Mouse (Mus musculus) small intestine, adult 2 months (tissue): ENCODE results near the gene Mansc4.

ENCODE experiments used
- CTCF ChIP-seq: fragments of 200-500 bp; IDR thresholded peaks from 2 replicates; pipeline ENCODE4 v1.5.1; 2012; ENCODE audit warnings: low read depth, mild to moderate bottlenecking, control low read depth, inconsistent platforms, low read length, moderate library complexity, mixed read lengths; ENCODE audit not compliant: insufficient replicate concordance, insufficient read length; ENCODE audit errors: extremely low read depth
- POLR2A ChIP-seq: fragments of 200-500 bp; IDR thresholded peaks from 2 replicates; pipeline ENCODE4 v1.6.1; 2012; ENCODE audit warnings: low read depth, mild to moderate bottlenecking, control low read depth, inconsistent platforms, low read length, moderate library complexity

GRCm38 (mm10) chr6:147075808-147076387 is 10.9 kb downstream of the Mansc4 start:
- no peak for TF ChIP-seq CTCF
- TF ChIP-seq POLR2A, result no peak
